Mouse (Mus musculus): ENCODE data around the gene Stk10. TPM values are rescaled to one million over a fixed set of nuclear protein-coding genes. Genes with fewer than 3 reads are reported as not detected.

The Stk10 gene
- polyA plus RNA-seq, 1 experiment from 2014 or later: 2.2 TPM

- Histone ChIP-seq H3K36me3 (ENCODE audit: control insufficient read depth, insufficient read depth, low read length) (no peaks in the 10 kb centered on the region), H3K27me3 (ENCODE audit: control insufficient read depth, insufficient read depth, low read length) (no peaks in the 10 kb centered on the region), H3K4me2 (ENCODE audit: low read length) (no peak overlapping the region), H3K4me3 (ENCODE audit: control insufficient read depth in 1 of 2, insufficient read depth in 1 of 2, low read depth in 1 of 2, low read length in 2 of 2) (no peak overlapping the region), H3K9ac (ENCODE audit: low read length) (peak overlapping the region; percentile 11; the same call in 1 of the 2 replicates), H3K27ac (replicated peaks in 1 of 2; ENCODE audit: control insufficient read depth in 1 of 2, insufficient read depth in 1 of 2, low read depth in 2 of 2, low read length in 2 of 2) (no peak overlapping the region), H3K4me1 (ENCODE audit: control insufficient read depth in 2 of 2, insufficient read depth in 2 of 2, low read length in 2 of 2) (peaks cover 0 to 2% of the 10 kb centered on the region in 2 experiments; a peak in 2 of 4 replicates), H3K9me3 (ENCODE audit: control insufficient read depth, low read length) (no peaks in the 10 kb centered on the region)
- 0 out of 2 replicates have a peak, but pooled peaks have one; percentile 14 for ATAC-seq (ENCODE audit: insufficient number of reproducible peaks, insufficient read depth, low FRiP score, low read depth)
- WGBS: 72% methylated on average over 17 of the region's 17 CpGs
These were observed 54.3 kb downstream of the Stk10 start for GRCm38 (mm10) chr11:32587191-32588089.

- ATAC-seq (ENCODE audit: insufficient number of reproducible peaks, insufficient read depth, low FRiP score, low read depth): no peak; the same call in 1 of the 2 replicates
- Histone ChIP-seq H3K27ac (replicated peaks in 1 of 2; ENCODE audit: control insufficient read depth in 1 of 2, insufficient read depth in 1 of 2, low read depth in 2 of 2, low read length in 2 of 2) (no peak overlapping the region), H3K4me3 (ENCODE audit: control insufficient read depth in 1 of 2, insufficient read depth in 1 of 2, low read depth in 1 of 2, low read length in 2 of 2) (no peak overlapping the region), H3K9ac (ENCODE audit: low read length) (peak overlapping the region; percentile 11; the same call in 1 of the 2 replicates), H3K9me3 (ENCODE audit: control insufficient read depth, low read length) (no peaks in the 10 kb centered on the region), H3K4me2 (ENCODE audit: low read length) (no peak overlapping the region), H3K27me3 (ENCODE audit: control insufficient read depth, insufficient read depth, low read length) (no peaks in the 10 kb centered on the region), H3K4me1 (ENCODE audit: control insufficient read depth in 2 of 2, insufficient read depth in 2 of 2, low read length in 2 of 2) (no peaks in the 10 kb centered on the region; a peak in 1 of 4 replicates), H3K36me3 (ENCODE audit: control insufficient read depth, insufficient read depth, low read length) (no peaks in the 10 kb centered on the region)
- 29% methylated on average over 15 of the region's 15 CpGs for WGBS
These were observed 55.2 kb downstream of the Stk10 start for GRCm38 (mm10) chr11:32588090-32588891.

- Histone ChIP-seq H3K9ac (ENCODE audit: low read length) (no peak overlapping the region), H3K36me3 (ENCODE audit: control insufficient read depth, insufficient read depth, low read length) (no peaks in the 10 kb centered on the region), H3K4me2 (ENCODE audit: low read length) (no peak overlapping the region), H3K4me3 (ENCODE audit: control insufficient read depth in 1 of 2, insufficient read depth in 1 of 2, low read depth in 1 of 2, low read length in 2 of 2) (no peak overlapping the region), H3K27me3 (ENCODE audit: control insufficient read depth, insufficient read depth, low read length) (no peaks in the 10 kb centered on the region), H3K27ac (replicated peaks in 1 of 2; ENCODE audit: control insufficient read depth in 1 of 2, insufficient read depth in 1 of 2, low read depth in 2 of 2, low read length in 2 of 2) (no peak overlapping the region), H3K9me3 (ENCODE audit: control insufficient read depth, low read length) (no peaks in the 10 kb centered on the region), H3K4me1 (ENCODE audit: control insufficient read depth in 2 of 2, insufficient read depth in 2 of 2, low read length in 2 of 2) (no peaks in the 10 kb centered on the region; a peak in 1 of 4 replicates)
- WGBS: 74% methylated on average over 11 of the region's 11 CpGs
- ATAC-seq (ENCODE audit: insufficient number of reproducible peaks, insufficient read depth, low FRiP score, low read depth): 0 out of 2 replicates have a peak, but pooled peaks have one; percentile 24
These were observed 55.7 kb downstream of the Stk10 start for GRCm38 (mm10) chr11:32588892-32589172.

GRCm38 (mm10) chr11:32589201-32589600 is 56.1 kb downstream of the Stk10 start:
- Histone ChIP-seq H3K4me2 (ENCODE audit: low read length) (no peak overlapping the region), H3K4me3 (ENCODE audit: control insufficient read depth in 1 of 2, insufficient read depth in 1 of 2, low read depth in 1 of 2, low read length in 2 of 2) (no peak overlapping the region), H3K27ac (replicated peaks in 1 of 2; ENCODE audit: control insufficient read depth in 1 of 2, insufficient read depth in 1 of 2, low read depth in 2 of 2, low read length in 2 of 2) (no peak overlapping the region), H3K36me3 (ENCODE audit: control insufficient read depth, insufficient read depth, low read length) (no peaks in the 10 kb centered on the region), H3K9me3 (ENCODE audit: control insufficient read depth, low read length) (peaks cover 3% of the 10 kb centered on the region), H3K27me3 (ENCODE audit: control insufficient read depth, insufficient read depth, low read length) (no peaks in the 10 kb centered on the region), H3K9ac (ENCODE audit: low read length) (no peak overlapping the region), H3K4me1 (ENCODE audit: control insufficient read depth in 2 of 2, insufficient read depth in 2 of 2, low read length in 2 of 2) (no peaks in the 10 kb centered on the region; a peak in 1 of 4 replicates)
- no peak for ATAC-seq (ENCODE audit: insufficient number of reproducible peaks, insufficient read depth, low FRiP score, low read depth)
- 85% methylated on average over 12 of the region's 12 CpGs for whole genome bisulfite sequencing

- H3K27ac ChIP-seq (replicated peaks in 1 of 2; ENCODE audit: control insufficient read depth in 1 of 2, insufficient read depth in 1 of 2, low read depth in 2 of 2, low read length in 2 of 2): no peak overlapping the region
- ATAC-seq (ENCODE audit: insufficient number of reproducible peaks, insufficient read depth, low FRiP score, low read depth): no peak
These were observed 56.7 kb downstream of the Stk10 start for GRCm38 (mm10) chr11:32589791-32590190.

GRCm38 (mm10) chr11:32590205-32590604 is 57.1 kb downstream of the Stk10 start:
- ATAC-seq (ENCODE audit: insufficient number of reproducible peaks, insufficient read depth, low FRiP score, low read depth): no peak
- no peaks in the 10 kb centered on the region for H3K27me3 ChIP-seq (ENCODE audit: control insufficient read depth, insufficient read depth, low read length)
- H3K9me3 ChIP-seq (ENCODE audit: control insufficient read depth, low read length): peaks cover 6% of the 10 kb centered on the region
- H3K4me3 ChIP-seq (ENCODE audit: control insufficient read depth in 1 of 2, insufficient read depth in 1 of 2, low read depth in 1 of 2, low read length in 2 of 2): no peak overlapping the region
- H3K4me1 ChIP-seq (ENCODE audit: control insufficient read depth in 2 of 2, insufficient read depth in 2 of 2, low read length in 2 of 2): no peaks in the 10 kb centered on the region; a peak in 1 of 4 replicates
- 79% methylated on average over 6 of the region's 6 CpGs for WGBS
- H3K4me2 ChIP-seq (ENCODE audit: low read length): no peak overlapping the region
- no peaks in the 10 kb centered on the region for H3K36me3 ChIP-seq (ENCODE audit: control insufficient read depth, insufficient read depth, low read length)
- H3K9ac ChIP-seq (ENCODE audit: low read length): no peak overlapping the region
- H3K27ac ChIP-seq (replicated peaks in 1 of 2; ENCODE audit: control insufficient read depth in 1 of 2, insufficient read depth in 1 of 2, low read depth in 2 of 2, low read length in 2 of 2): no peak overlapping the region

More at GRCm38 (mm10) chr11:32589791-32590190, 56.7 kb downstream of the Stk10 start:
- Histone ChIP-seq H3K9ac (ENCODE audit: low read length) (no peak overlapping the region), H3K4me1 (ENCODE audit: control insufficient read depth in 2 of 2, insufficient read depth in 2 of 2, low read length in 2 of 2) (no peaks in the 10 kb centered on the region; a peak in 1 of 4 replicates), H3K4me2 (ENCODE audit: low read length) (no peak overlapping the region), H3K9me3 (ENCODE audit: control insufficient read depth, low read length) (peaks cover 6% of the 10 kb centered on the region), H3K36me3 (ENCODE audit: control insufficient read depth, insufficient read depth, low read length) (no peaks in the 10 kb centered on the region), H3K27me3 (ENCODE audit: control insufficient read depth, insufficient read depth, low read length) (no peaks in the 10 kb centered on the region), H3K4me3 (ENCODE audit: control insufficient read depth in 1 of 2, insufficient read depth in 1 of 2, low read depth in 1 of 2, low read length in 2 of 2) (no peak overlapping the region)
- 92% methylated on average over 8 of the region's 8 CpGs for WGBS

- no peak overlapping the region for H3K4me3 ChIP-seq (ENCODE audit: control insufficient read depth in 1 of 2, insufficient read depth in 1 of 2, low read depth in 1 of 2, low read length in 2 of 2)
- H3K9me3 ChIP-seq (ENCODE audit: control insufficient read depth, low read length): peaks cover 6% of the 10 kb centered on the region
- no peaks in the 10 kb centered on the region; a peak in 1 of 4 replicates for H3K4me1 ChIP-seq (ENCODE audit: control insufficient read depth in 2 of 2, insufficient read depth in 2 of 2, low read length in 2 of 2)
- ATAC-seq (ENCODE audit: insufficient number of reproducible peaks, insufficient read depth, low FRiP score, low read depth): no peak
- H3K27ac ChIP-seq (replicated peaks in 1 of 2; ENCODE audit: control insufficient read depth in 1 of 2, insufficient read depth in 1 of 2, low read depth in 2 of 2, low read length in 2 of 2): no peak overlapping the region
- no peak overlapping the region for H3K9ac ChIP-seq (ENCODE audit: low read length)
- no peaks in the 10 kb centered on the region for H3K27me3 ChIP-seq (ENCODE audit: control insufficient read depth, insufficient read depth, low read length)
- no peak overlapping the region for H3K4me2 ChIP-seq (ENCODE audit: low read length)
- no peaks in the 10 kb centered on the region for H3K36me3 ChIP-seq (ENCODE audit: control insufficient read depth, insufficient read depth, low read length)
- 76% methylated on average over 12 of the region's 12 CpGs for WGBS
These were observed 59.1 kb downstream of the Stk10 start for GRCm38 (mm10) chr11:32591921-32592850.
